Mouse (Mus musculus) C2C12 (cell line): ENCODE results near the gene Crtac1.

Experiments
- CTCF ChIP-seq: IDR thresholded peaks from one replicate; pipeline ENCODE4 v1.5.1; 2011; ENCODE audit not compliant: control insufficient read depth, insufficient read depth, insufficient read length
- MAX ChIP-seq: IDR thresholded peaks from one replicate; pipeline ENCODE4 v1.6.1; 2011; ENCODE audit warnings: mild to moderate bottlenecking, control low read depth

DNA sequence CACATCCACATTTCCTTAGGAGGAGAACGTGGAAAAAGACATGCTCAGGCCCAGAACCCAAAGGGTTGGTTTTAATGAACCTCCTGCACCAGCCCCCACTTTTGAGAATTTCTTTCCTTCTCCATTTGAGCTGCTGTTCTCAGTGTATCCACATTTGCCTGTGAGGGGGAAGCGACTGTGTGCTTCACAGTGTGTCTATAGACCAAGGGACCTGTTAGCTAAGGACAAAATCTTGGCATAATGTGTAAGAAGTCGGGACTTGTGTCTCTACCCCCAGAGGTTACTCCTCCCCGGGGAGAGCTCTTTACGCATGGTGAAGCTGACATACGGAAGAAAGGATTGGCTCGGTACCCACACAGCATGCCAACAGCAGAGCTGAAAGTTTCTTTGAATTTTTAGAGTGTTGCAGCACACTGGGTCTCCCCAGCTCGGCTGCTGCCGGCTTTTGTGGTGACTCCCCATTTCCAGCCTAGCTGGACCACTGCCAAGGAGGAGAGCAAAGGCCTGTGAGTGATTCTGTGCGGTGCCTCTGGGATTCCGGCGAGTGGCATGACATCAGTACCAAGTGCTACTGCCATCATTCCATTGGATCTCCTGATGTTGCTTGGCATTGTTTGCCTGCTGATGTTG, 174.9 kb downstream of the Crtac1 start:
- no peak for TF ChIP-seq MAX
- no peak for TF ChIP-seq CTCF
